Mouse (Mus musculus) CH12.LX (cell line): ENCODE results near the gene Klhl9.

ENCODE experiments used
- CTCF ChIP-seq, 2 experiments: IDR thresholded peaks in 1 of 2; conservative IDR thresholded peaks in 1 of 2; 2 replicates each; pipeline ENCODE4 v1.5.1; 2011 to 2012; ENCODE audit warnings: low read depth in 2 of 2, low read length in 2 of 2, improper control_type of control experiment in 1 of 2, inconsistent platforms in 1 of 2, mild to moderate bottlenecking in 1 of 2, moderate library complexity in 1 of 2
- POLR2A ChIP-seq: IDR thresholded peaks from 2 replicates; pipeline ENCODE4 v1.6.1; 2011; ENCODE audit warnings: low read depth, mild to moderate bottlenecking, improper control_type of control experiment, low read length
- ZMIZ1 ChIP-seq: IDR thresholded peaks from 2 replicates; pipeline ENCODE4 v1.6.1; 2012; ENCODE audit warnings: low read depth, mild to moderate bottlenecking, inconsistent platforms, low read length, improper control_type of control experiment

GRCm38 (mm10) chr4:88715059-88715458, 7.2 kb downstream of the Klhl9 start:
- no peak for TF ChIP-seq CTCF (conservative IDR thresholded peaks at IDR 0.05 in 1 of 2, IDR thresholded peaks at IDR 0.05 in 1 of 2; ENCODE audit: low read depth in 2 of 2, low read length in 2 of 2)
- TF ChIP-seq ZMIZ1: no peak
- TF ChIP-seq POLR2A: no peak
